Mouse (Mus musculus) midbrain, embryonic 14.5 days (tissue): ENCODE data around the gene Zfp827. TPM values are rescaled to one million over a fixed set of nuclear protein-coding genes. Genes with fewer than 3 reads are reported as not detected.

Experiments used
- ATAC-seq: fragments of 200-750 bp; cut with Nextera tagmentation; 2 replicates; pipeline ENCODE4 v1.8.0; 2017; ENCODE audit warnings: moderate number of reproducible peaks, moderate library complexity; ENCODE audit not compliant: low FRiP score, low TSS enrichment
- DNase-seq: peaks from one replicate; pipeline ENCODE4 v3.0.0-alpha.2; 2015
- H3K27ac ChIP-seq: fragments of 300-500 bp; sonication (generic); replicated peaks from 2 replicates; pipeline ENCODE4 v1.5.1; 2014; ENCODE audit warnings: mild to moderate bottlenecking, low read depth, low read length, moderate library complexity
- H3K27me3 ChIP-seq: fragments of 300-500 bp; sonication (generic); 2 replicates; pipeline ENCODE4 v1.6.1; 2014; ENCODE audit warnings: low read length, control low read depth, mixed read lengths; ENCODE audit not compliant: control insufficient read depth, insufficient read depth
- H3K36me3 ChIP-seq: fragments of 300-500 bp; sonication (generic); 2 replicates; pipeline ENCODE4 v1.6.1; 2014; ENCODE audit warnings: low read length, control low read depth; ENCODE audit not compliant: control insufficient read depth, insufficient read depth
- H3K4me1 ChIP-seq: fragments of 300-500 bp; sonication (generic); 2 replicates; pipeline ENCODE4 v1.6.1; 2014; ENCODE audit warnings: mild to moderate bottlenecking, antibody characterized with exemption, low read length, control low read depth; ENCODE audit not compliant: control insufficient read depth, insufficient read depth
- H3K4me2 ChIP-seq: fragments of 300-500 bp; sonication (generic); 2 replicates; pipeline ENCODE4 v1.6.1; 2014; ENCODE audit warnings: mild to moderate bottlenecking, low read length, moderate library complexity
- H3K4me3 ChIP-seq: fragments of 300-500 bp; sonication (generic); replicated peaks from 2 replicates; pipeline ENCODE4 v1.5.1; 2014; ENCODE audit warnings: low read depth, low read length
- H3K9ac ChIP-seq: fragments of 300-500 bp; sonication (generic); replicated peaks from 2 replicates; pipeline ENCODE4 v1.6.1; 2014; ENCODE audit warnings: mild to moderate bottlenecking, low read length, moderate library complexity
- H3K9me3 ChIP-seq: fragments of 300-500 bp; sonication (generic); 2 replicates; pipeline ENCODE4 v1.6.1; 2016; ENCODE audit warnings: low read length, control low read depth, mixed read lengths; ENCODE audit not compliant: control insufficient read depth
- WGBS: fragments of 180-500 bp; shearing (Covaris S2); extraction: QIAGEN DNeasy Blood & Tissue Kit; methylation state at CpG from one replicate; pipeline ENCODE4 v1.1.7; 2014; 5-methylcytosine and 5-hydroxymethylcytosine counted together
- polyA plus RNA-seq: library from polyadenylated mRNA; unstranded; fragments of >200 nt; fragmentation: Nextera tagmentation; extraction: Ambion mirVana; gene quantifications from 2 replicates; pipeline ENCODE4 v1.2.1, GENCODE M21; 2014

Zfp827 gene
- polyA plus RNA-seq, 1 experiment from 2014 or later: 20.2 TPM

DNA sequence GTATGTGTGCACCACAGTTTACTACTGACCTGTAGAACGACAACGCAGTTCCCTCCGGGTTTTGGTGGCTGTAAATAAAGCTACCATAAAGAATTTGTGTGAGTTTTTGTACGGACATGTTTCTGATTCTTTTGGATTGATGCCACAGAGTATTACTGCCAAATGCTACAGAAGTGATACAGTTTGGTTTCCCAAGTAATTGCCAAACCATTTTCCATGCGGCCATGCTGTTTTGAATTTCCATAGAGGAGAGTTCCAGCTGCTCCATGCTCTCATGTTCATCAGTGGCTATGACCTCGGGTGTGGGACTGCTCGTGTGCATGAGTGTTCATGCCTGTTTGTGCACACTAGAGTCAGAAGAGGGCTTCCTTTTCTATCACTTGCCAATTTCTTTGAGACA, 211.8 kb downstream of the Zfp827 start:
- H3K27me3 ChIP-seq: no peaks in the 10 kb centered on the region
- no peaks in the 10 kb centered on the region for H3K4me1 ChIP-seq
- ATAC-seq: no peak
- 86% methylated on average over 7 of the region's 7 CpGs for WGBS
- H3K27ac ChIP-seq: no peak overlapping the region
- H3K9ac ChIP-seq: no peak overlapping the region
- DNase-seq: no peak
- H3K36me3 ChIP-seq: no peaks in the 10 kb centered on the region
- H3K4me3 ChIP-seq: no peak overlapping the region
- no peak overlapping the region for H3K4me2 ChIP-seq
- H3K9me3 ChIP-seq: no peaks in the 10 kb centered on the region

Other genes starting within 250 kb of the Zfp827 start
- 165 and 179 TPM in 2 replicates for gene Lsm6, start 207.3 kb upstream of the Zfp827 start, polyA plus RNA-seq
- not detected in 2 replicates for gene 1700011L22Rik, start 220.1 kb downstream of the Zfp827 start, polyA plus RNA-seq